Mouse (Mus musculus) C2C12 (cell line): ENCODE results near the gene Tob2. TPM values are rescaled to one million over a fixed set of nuclear protein-coding genes. Genes with fewer than 3 reads are reported as not detected.

Source experiments
- H3K27me3 ChIP-seq: one replicate; pipeline ENCODE4 v1.6.1; 2011; ENCODE audit not compliant: control insufficient read depth, insufficient read depth, insufficient read length
- H3K36me3 ChIP-seq: one replicate; pipeline ENCODE4 v1.6.1; 2011; ENCODE audit not compliant: control insufficient read depth, insufficient read depth
- H3K4me3 ChIP-seq: one replicate; pipeline ENCODE4 v1.5.1; 2011; ENCODE audit warnings: mild to moderate bottlenecking, control low read depth; ENCODE audit not compliant: poor library complexity, insufficient read depth, severe bottlenecking
- H3K79me2 ChIP-seq: one replicate; pipeline ENCODE4 v1.6.1; 2011; ENCODE audit not compliant: control insufficient read depth, insufficient read depth
- H3K79me3 ChIP-seq: one replicate; pipeline ENCODE4 v1.6.1; 2011; ENCODE audit warnings: low read depth, control low read depth
- H3ac ChIP-seq: one replicate; pipeline ENCODE3; 2011; ENCODE audit warnings: low read depth; ENCODE audit not compliant: control insufficient read depth, insufficient read length
- CEBPB ChIP-seq: IDR thresholded peaks from one replicate; pipeline ENCODE4 v1.6.1; 2011; ENCODE audit warnings: low read depth, mild to moderate bottlenecking, control low read depth, moderate library complexity
- CTCF ChIP-seq: IDR thresholded peaks from one replicate; pipeline ENCODE4 v1.5.1; 2011; ENCODE audit not compliant: control insufficient read depth, insufficient read depth, insufficient read length
- FOSL1 ChIP-seq: IDR thresholded peaks from one replicate; pipeline ENCODE4 v1.8.0; 2011; ENCODE audit warnings: mild to moderate bottlenecking, low read length; ENCODE audit not compliant: poor library complexity, insufficient read depth, severe bottlenecking
- MAX ChIP-seq: IDR thresholded peaks from one replicate; pipeline ENCODE4 v1.6.1; 2011; ENCODE audit warnings: mild to moderate bottlenecking, control low read depth
- MYOD1 ChIP-seq: IDR thresholded peaks from one replicate; pipeline ENCODE4 v1.6.1; 2011; ENCODE audit warnings: low read depth; ENCODE audit not compliant: control insufficient read depth, insufficient read length
- MYOG ChIP-seq: IDR thresholded peaks from one replicate; pipeline ENCODE4 v1.6.1; 2011; ENCODE audit not compliant: control insufficient read depth, insufficient read length; ENCODE audit errors: extremely low read depth
- USF1 ChIP-seq: IDR thresholded peaks from one replicate; pipeline ENCODE4 v1.6.1; 2011; ENCODE audit warnings: low read depth, mild to moderate bottlenecking, control low read depth, moderate library complexity
- polyA plus RNA-seq: library from polyadenylated mRNA; unstranded; fragments of >200 nt; fragmentation: generic; extraction: Trizol; gene quantifications from one replicate; pipeline ENCODE4 v1.2.1, GENCODE M21; 2012; ENCODE audit warnings: missing spikeins

The Tob2 gene
- polyA plus RNA-seq, 1 experiment = 37.5 TPM

GRCm38 (mm10) chr15:81836966-81837920, 21.4 kb downstream of the Tob2 start:
- no peaks in the 10 kb centered on the region for H3K36me3 ChIP-seq
- no peaks in the 10 kb centered on the region for H3K27me3 ChIP-seq
- H3K79me2 ChIP-seq = no peaks in the 10 kb centered on the region
- H3K79me3 ChIP-seq = no peaks in the 10 kb centered on the region
- TF ChIP-seq CTCF (no peak), CEBPB (no peak)
- H3K4me3 ChIP-seq = no peak overlapping the region
- no peak overlapping the region for H3ac ChIP-seq

- no peaks in the 10 kb centered on the region for H3K36me3 ChIP-seq
- H3ac ChIP-seq = no peak overlapping the region
- no peak overlapping the region for H3K4me3 ChIP-seq
- TF ChIP-seq USF1 (no peak), CTCF (no peak), MAX (no peak), MYOD1 (no peak), FOSL1 (no peak), CEBPB (no peak), MYOG (no peak)
- H3K27me3 ChIP-seq = no peaks in the 10 kb centered on the region
- no peaks in the 10 kb centered on the region for H3K79me3 ChIP-seq
- no peaks in the 10 kb centered on the region for H3K79me2 ChIP-seq
Measured at GRCm38 (mm10) chr15:81836124-81836821, 22.3 kb downstream of the Tob2 start.

GRCm38 (mm10) chr15:81835007-81835880, 23.4 kb downstream of the Tob2 start:
- H3K4me3 ChIP-seq = no peak overlapping the region
- no peaks in the 10 kb centered on the region for H3K36me3 ChIP-seq
- H3K27me3 ChIP-seq = no peaks in the 10 kb centered on the region
- no peak overlapping the region for H3ac ChIP-seq
- no peaks in the 10 kb centered on the region for H3K79me3 ChIP-seq
- H3K79me2 ChIP-seq = no peaks in the 10 kb centered on the region
- no peak for TF ChIP-seq MYOG
- no peak for TF ChIP-seq CEBPB
- no peak for TF ChIP-seq CTCF
- TF ChIP-seq MYOD1 = no peak
- TF ChIP-seq USF1 = no peak
- no peak for TF ChIP-seq MAX
- TF ChIP-seq FOSL1 = no peak

GRCm38 (mm10) chr15:81834171-81834841, 24.3 kb downstream of the Tob2 start:
- no peak overlapping the region for H3K4me3 ChIP-seq
- no peaks in the 10 kb centered on the region for H3K36me3 ChIP-seq
- no peaks in the 10 kb centered on the region for H3K79me2 ChIP-seq
- H3K27me3 ChIP-seq = no peaks in the 10 kb centered on the region
- no peak for TF ChIP-seq FOSL1
- no peak for TF ChIP-seq MYOD1
- no peak for TF ChIP-seq MAX
- no peak for TF ChIP-seq CEBPB
- no peak for TF ChIP-seq MYOG
- TF ChIP-seq CTCF = no peak
- no peak for TF ChIP-seq USF1
- H3K79me3 ChIP-seq = no peaks in the 10 kb centered on the region
- no peak overlapping the region for H3ac ChIP-seq

GRCm38 (mm10) chr15:81833481-81833880, 25.1 kb downstream of the Tob2 start:
- Histone ChIP-seq H3K79me3 (no peaks in the 10 kb centered on the region), H3K36me3 (peaks cover 4% of the 10 kb centered on the region), H3K79me2 (no peaks in the 10 kb centered on the region), H3ac (no peak overlapping the region), H3K4me3 (no peak overlapping the region), H3K27me3 (no peaks in the 10 kb centered on the region)
- no peak for TF ChIP-seq MYOD1
